Mouse (Mus musculus): ENCODE results near the gene Syt8. TPM values are rescaled to one million over a fixed set of nuclear protein-coding genes. Genes with fewer than 3 reads are reported as not detected.

Gene Syt8
- total RNA-seq, 2 experiments from 2014 or later: not detected

Other genes with a start within 250 kb of the Syt8 start
- gene Gm10153, start 244.5 kb upstream of the Syt8 start, total RNA-seq (2015; ENCODE audit: low replicate concordance): not detected in 2 replicates
- gene Gm10153, start 244.5 kb upstream of the Syt8 start, total RNA-seq (2017; ENCODE audit: low replicate concordance): not detected in 2 replicates
- gene Krtap5-3, start 233.5 kb upstream of the Syt8 start, total RNA-seq (2015; ENCODE audit: low replicate concordance): not detected in 2 replicates
- gene Krtap5-3, start 233.5 kb upstream of the Syt8 start, total RNA-seq (2017; ENCODE audit: low replicate concordance): not detected in 2 replicates
- not detected in 2 replicates for gene Gm7579, start 223.0 kb upstream of the Syt8 start, total RNA-seq (2015; ENCODE audit: low replicate concordance)
- not detected in 2 replicates for gene Gm7579, start 223.0 kb upstream of the Syt8 start, total RNA-seq (2017; ENCODE audit: low replicate concordance)
- not detected in 2 replicates for gene Krtap5-5, start 204.9 kb upstream of the Syt8 start, total RNA-seq (2015; ENCODE audit: low replicate concordance)
- not detected in 2 replicates for gene Krtap5-5, start 204.9 kb upstream of the Syt8 start, total RNA-seq (2017; ENCODE audit: low replicate concordance)
- gene Gm40460, start 193.8 kb upstream of the Syt8 start, total RNA-seq (2015; ENCODE audit: low replicate concordance): not detected in 2 replicates
- gene Gm40460, start 193.8 kb upstream of the Syt8 start, total RNA-seq (2017; ENCODE audit: low replicate concordance): not detected in 2 replicates
- not detected in 2 replicates for gene Gm2431, start 176.5 kb upstream of the Syt8 start, total RNA-seq (2015; ENCODE audit: low replicate concordance)
- not detected in 2 replicates for gene Gm2431, start 176.5 kb upstream of the Syt8 start, total RNA-seq (2017; ENCODE audit: low replicate concordance)
- not detected in 2 replicates for gene Gm4559, start 160.5 kb upstream of the Syt8 start, total RNA-seq (2015; ENCODE audit: low replicate concordance)
- not detected in 2 replicates for gene Gm4559, start 160.5 kb upstream of the Syt8 start, total RNA-seq (2017; ENCODE audit: low replicate concordance)
- not detected in 2 replicates for gene Krtap5-1, start 137.7 kb upstream of the Syt8 start, total RNA-seq (2015; ENCODE audit: low replicate concordance)
- gene Krtap5-1, start 137.7 kb upstream of the Syt8 start, total RNA-seq (2017; ENCODE audit: low replicate concordance): not detected in 2 replicates
- not detected in 2 replicates for gene Krtap5-4, start 131.3 kb upstream of the Syt8 start, total RNA-seq (2015; ENCODE audit: low replicate concordance)
- not detected in 2 replicates for gene Krtap5-4, start 131.3 kb upstream of the Syt8 start, total RNA-seq (2017; ENCODE audit: low replicate concordance)
- gene Ifitm10, start 61.1 kb upstream of the Syt8 start, total RNA-seq (2015; ENCODE audit: low replicate concordance): not detected in 2 replicates
- gene Ifitm10, start 61.1 kb upstream of the Syt8 start, total RNA-seq (2017; ENCODE audit: low replicate concordance): not detected in 2 replicates
- gene Gm49369, start 52.2 kb upstream of the Syt8 start, total RNA-seq (2015; ENCODE audit: low replicate concordance): not detected in 2 replicates
- gene Gm49369, start 52.2 kb upstream of the Syt8 start, total RNA-seq (2017; ENCODE audit: low replicate concordance): 143 and 216 TPM in 2 replicates
- 207 and 227 TPM in 2 replicates for gene Ctsd, start 46.8 kb upstream of the Syt8 start, total RNA-seq (2015; ENCODE audit: low replicate concordance)
- 161 and 184 TPM in 2 replicates for gene Ctsd, start 46.8 kb upstream of the Syt8 start, total RNA-seq (2017; ENCODE audit: low replicate concordance)
- gene Tnni2, start 7.0 kb downstream of the Syt8 start, total RNA-seq (2015; ENCODE audit: low replicate concordance): not detected in 2 replicates
- not detected in 2 replicates for gene Tnni2, start 7.0 kb downstream of the Syt8 start, total RNA-seq (2017; ENCODE audit: low replicate concordance)
- gene Lsp1, start 26.0 kb downstream of the Syt8 start, total RNA-seq (2015; ENCODE audit: low replicate concordance): 88.0 and 115 TPM in 2 replicates
- 64.5 and 76.5 TPM in 2 replicates for gene Lsp1, start 26.0 kb downstream of the Syt8 start, total RNA-seq (2017; ENCODE audit: low replicate concordance)
- not detected in 2 replicates for gene Tnnt3, start 64.0 kb downstream of the Syt8 start, total RNA-seq (2015; ENCODE audit: low replicate concordance)
- gene Tnnt3, start 64.0 kb downstream of the Syt8 start, total RNA-seq (2017; ENCODE audit: low replicate concordance): not detected in 2 replicates
- 9.6 TPM in 1 of 2 replicates, not detected in the other for gene Mrpl23, start 97.8 kb downstream of the Syt8 start, total RNA-seq (2015; ENCODE audit: low replicate concordance)
- gene Mrpl23, start 97.8 kb downstream of the Syt8 start, total RNA-seq (2017; ENCODE audit: low replicate concordance): 0.13 TPM in 1 of 2 replicates, not detected in the other
- gene Igf2, start 232.0 kb downstream of the Syt8 start, total RNA-seq (2015; ENCODE audit: low replicate concordance): not detected in 2 replicates
- gene Igf2, start 232.0 kb downstream of the Syt8 start, total RNA-seq (2017; ENCODE audit: low replicate concordance): not detected in 2 replicates
- not detected in 2 replicates for gene Gm49394, start 235.1 kb downstream of the Syt8 start, total RNA-seq (2015; ENCODE audit: low replicate concordance)
- gene Gm49394, start 235.1 kb downstream of the Syt8 start, total RNA-seq (2017; ENCODE audit: low replicate concordance): not detected in 2 replicates

All from erythroid progenitor cell, adult 5-6 weeks (primary cell).